Mouse (Mus musculus) c-Kit-positive CD71-positive TER-119-negative erythroid progenitor cells, embryonic 14.5 days (primary cell): ENCODE data around the gene Vmn2r110.

Source experiments
- DNase-seq: peaks from one replicate; pipeline ENCODE4 v3.0.0-alpha.2; 2013; ENCODE audit warnings: low read depth

Gene Vmn2r110

GRCm38 (mm10) chr17:20596323-20596722 is at the start of gene Vmn2r110:
TSS of gene Vmn2r110 (minus strand) at chr17:20596423.
- DNase-seq = no peak

- DNase-seq = no peak
These were observed 28.6 kb upstream of the Vmn2r110 start, which contains the start of gene Fpr-rs3 for GRCm38 (mm10) chr17:20624777-20625176. TSS of gene Fpr-rs3 (minus strand) at chr17:20624877.

GRCm38 (mm10) chr17:20564656-20565055 is 31.6 kb downstream of the Vmn2r110 start, which contains the start of gene Vmn2r109:
TSS of gene Vmn2r109 (minus strand) at chr17:20564756.
- DNase-seq = no peak
